18 mouse cellular contexts compared by ENCODE assay signal in genomic region chr5:66034375-66035195, GRCm38 (mm10). TPM values are rescaled to one million over a fixed set of nuclear protein-coding genes. Genes with fewer than 3 reads are reported as not detected.
A peak's percentile ranks its signal among the peaks of the same experiment; 100 is the strongest.
DNase-seq lines count a peak whose midpoint lies in the region; ATAC-seq lines count a peak whose summit lies in the region.
"Had no signal": no experiment of that assay in that cellular context is flagged by ENCODE, and none has a peak within 500 bp of the region (broad histone marks: within the 10 kb centered on the region; RNA-seq: fewer than 3 reads in every experiment).

No protein-coding gene starts in this region.

- H3K4me1 ChIP-seq in embryonic facial prominence, embryonic 11.5 days (ENCODE audit: control insufficient read depth, insufficient read depth, low read length), result no peaks in the 10 kb centered on the region
- H3K4me1 ChIP-seq in kidney, embryonic 15.5 days, result peaks cover 23% of the 10 kb centered on the region
- H3K4me1 ChIP-seq: midbrain, embryonic 10.5 days had no signal

- no peak overlapping the region for H3K27ac ChIP-seq in embryonic facial prominence, embryonic 11.5 days (replicated peaks; ENCODE audit: low read depth, low read length)
- H3K27ac ChIP-seq in kidney, embryonic 15.5 days, result peak overlapping the region; percentile 50
- H3K27ac ChIP-seq: forebrain, embryonic 10.5 days; heart, adult 2 months; liver, embryonic 14.5 days; midbrain, embryonic 10.5 days; stomach, embryonic 15.5 days had no signal

- H3K4me3 ChIP-seq in embryonic facial prominence, embryonic 11.5 days (ENCODE audit: low read depth, low read length), result no peak overlapping the region
- no peak overlapping the region for H3K4me3 ChIP-seq in kidney, embryonic 15.5 days (replicated peaks)
- H3K4me3 ChIP-seq: forebrain, embryonic 10.5 days; heart, adult 2 months; midbrain, embryonic 10.5 days; stomach, embryonic 15.5 days had no signal

- H3K27me3 ChIP-seq in embryonic facial prominence, embryonic 11.5 days (ENCODE audit: control insufficient read depth, insufficient read depth, low read length), result no peaks in the 10 kb centered on the region
- no peaks in the 10 kb centered on the region for H3K27me3 ChIP-seq in kidney, embryonic 15.5 days
- H3K27me3 ChIP-seq: CH12.LX; stomach, embryonic 15.5 days had no signal

- no peak overlapping the region for H3K9ac ChIP-seq in embryonic facial prominence, embryonic 11.5 days (replicated peaks; ENCODE audit: low read length)
- no peak overlapping the region for H3K9ac ChIP-seq in kidney, embryonic 15.5 days
- H3K9ac ChIP-seq: liver, embryonic 14.5 days; stomach, embryonic 15.5 days had no signal

- ATAC-seq in embryonic facial prominence, embryonic 11.5 days (replicated peaks; ENCODE audit: insufficient number of reproducible peaks, low FRiP score, low TSS enrichment, low read depth), result no peak
- ATAC-seq in kidney, embryonic 15.5 days (replicated peaks; ENCODE audit: low FRiP score), result peak; percentile 60; the same call in 1 of the 2 replicates

- no peak overlapping the region for H3K4me2 ChIP-seq in embryonic facial prominence, embryonic 11.5 days (ENCODE audit: low read depth, low read length)
- no peak overlapping the region for H3K4me2 ChIP-seq in kidney, embryonic 15.5 days
- H3K4me2 ChIP-seq: stomach, embryonic 15.5 days had no signal

- no peaks in the 10 kb centered on the region for H3K36me3 ChIP-seq in embryonic facial prominence, embryonic 11.5 days (replicated peaks; ENCODE audit: control insufficient read depth, insufficient read depth, low read depth, low read length)
- H3K36me3 ChIP-seq in kidney, embryonic 15.5 days, result no peaks in the 10 kb centered on the region
- H3K36me3 ChIP-seq: forebrain, embryonic 10.5 days; midbrain, embryonic 10.5 days; stomach, embryonic 15.5 days had no signal

- WGBS in embryonic facial prominence, embryonic 11.5 days, result 59% methylated on average over 14 of the region's 14 CpGs
- WGBS in kidney, embryonic 15.5 days, result 52% methylated on average over 14 of the region's 14 CpGs

- no peaks in the 10 kb centered on the region for H3K9me3 ChIP-seq in embryonic facial prominence, embryonic 11.5 days (replicated peaks; ENCODE audit: control insufficient read depth, low read length)
- H3K9me3 ChIP-seq in kidney, embryonic 15.5 days (replicated peaks), result no peaks in the 10 kb centered on the region
- H3K9me3 ChIP-seq: forebrain, embryonic 10.5 days; midbrain, embryonic 10.5 days; stomach, embryonic 15.5 days had no signal

- DNase-seq in retina, postnatal 1 day, result peak; percentile 9
- DNase-seq in retina, embryonic 14.5 days (ENCODE audit: low spot score), result no peak
- peak; percentile 22 for DNase-seq in embryonic facial prominence, embryonic 11.5 days (ENCODE audit: low spot score)
- DNase-seq in adrenal gland, postnatal 14 days, result no peak
- DNase-seq in adrenal gland, postnatal 36 days, result no peak
- DNase-seq in neural tube, embryonic 10.5 days (ENCODE audit: extremely low spot score, low spot score), result no peak
- DNase-seq: heart, adult 2 months; lung, postnatal 14 days; thymus, postnatal 25 days had no signal

RNA-seq across cellular contexts. Expression of gene 9130230L23Rik, which starts 30.5 kb away (rescaled TPM):
- polyA plus RNA-seq in embryonic facial prominence, embryonic 11.5 days (2014; fragmentation: Nextera tagmentation; extraction: Ambion mirVana), result not detected in 2 replicates
- polyA plus RNA-seq in kidney, embryonic 15.5 days (2015; fragmentation: Nextera tagmentation; extraction: Ambion mirVana), result 0.42 and 0.65 TPM in 2 replicates
- total RNA-seq in adrenal gland, postnatal 14 days (2021), result 0.53 and 0.74 TPM in 2 replicates
- 1 to 10 TPM in 1 of 2 experiments, under 1 TPM in 1; 0.53 to 1.3 TPM for total RNA-seq in adrenal gland, postnatal 36 days (2021)
- total RNA-seq: heart, adult 2 months; heart, postnatal 25 days; layer of hippocampus, postnatal 10 days; left cerebral cortex, postnatal 36 days had no signal
- polyA plus RNA-seq: forebrain, embryonic 10.5 days; midbrain, embryonic 10.5 days had no signal

Comparison
In these comparisons a context has a peak if more than half of its experiments do, and no peak if none do; other contexts are left out.
1. DNase-seq: peak in retina, postnatal 1 day (single experiment) and embryonic facial prominence, embryonic 11.5 days (single experiment); none in retina, embryonic 14.5 days (single experiment), adrenal gland, postnatal 14 days (single experiment), adrenal gland, postnatal 36 days (0 of 2) and neural tube, embryonic 10.5 days (single experiment).